Mouse (Mus musculus) liver, embryonic 15.5 days (tissue): ENCODE data around the gene Appl2. TPM values are rescaled to one million over a fixed set of nuclear protein-coding genes. Genes with fewer than 3 reads are reported as not detected.
A peak's percentile ranks its signal among the peaks of the same experiment; 100 is the strongest.

Source experiments
- ATAC-seq: fragments of 200-750 bp; cut with Nextera tagmentation; 2 replicates; pipeline ENCODE4 v1.8.0; 2017; ENCODE audit warnings: moderate number of reproducible peaks, mild to moderate bottlenecking, moderate library complexity; ENCODE audit not compliant: insufficient read depth
- H3K27ac ChIP-seq: fragments of 300-500 bp; sonication (generic); replicated peaks from 2 replicates; pipeline ENCODE4 v1.5.1; 2015; ENCODE audit warnings: mild to moderate bottlenecking, inconsistent platforms
- H3K27me3 ChIP-seq: fragments of 300-500 bp; sonication (generic); 2 replicates; pipeline ENCODE4 v1.6.1; 2015; ENCODE audit warnings: mild to moderate bottlenecking, inconsistent platforms
- H3K36me3 ChIP-seq: fragments of 300-500 bp; sonication (generic); replicated peaks from 2 replicates; pipeline ENCODE4 v1.6.1; 2015; ENCODE audit warnings: moderate library complexity, mild to moderate bottlenecking, inconsistent platforms
- H3K4me1 ChIP-seq: fragments of 300-500 bp; sonication (generic); replicated peaks from 2 replicates; pipeline ENCODE4 v1.6.1; 2015; ENCODE audit warnings: inconsistent platforms
- H3K4me2 ChIP-seq: fragments of 300-500 bp; sonication (generic); 2 replicates; pipeline ENCODE4 v1.6.1; 2015; ENCODE audit warnings: moderate library complexity, mild to moderate bottlenecking, inconsistent platforms
- H3K4me3 ChIP-seq: fragments of 300-500 bp; sonication (generic); replicated peaks from 2 replicates; pipeline ENCODE4 v1.5.1; 2015; ENCODE audit warnings: mild to moderate bottlenecking, inconsistent platforms
- H3K9ac ChIP-seq: fragments of 300-500 bp; sonication (generic); 2 replicates; pipeline ENCODE4 v1.6.1; 2015; ENCODE audit warnings: moderate library complexity, mild to moderate bottlenecking, inconsistent platforms
- H3K9me3 ChIP-seq: fragments of 300-500 bp; sonication (generic); replicated peaks from 2 replicates; pipeline ENCODE4 v1.6.1; 2016; ENCODE audit warnings: inconsistent platforms
- WGBS: fragments of 180-500 bp; shearing (Covaris S2); methylation state at CpG from one replicate; pipeline ENCODE4 v1.1.7; 2015; ENCODE audit warnings: mixed read lengths; ENCODE audit not compliant: insufficient replicate concordance; 5-methylcytosine and 5-hydroxymethylcytosine counted together
- polyA plus RNA-seq: library from polyadenylated mRNA; unstranded; fragments of >200 nt; fragmentation: Nextera tagmentation; extraction: Ambion mirVana; gene quantifications from 2 replicates; pipeline ENCODE4 v1.2.1, GENCODE M21; 2015

Appl2 gene
- polyA plus RNA-seq, 1 experiment from 2014 or later: 9.8 TPM

GRCm38 (mm10) chr10:83646351-83646885, 2.1 kb downstream of the Appl2 start:
- no peaks in the 10 kb centered on the region for H3K9me3 ChIP-seq
- peaks cover 46% of the 10 kb centered on the region for H3K27me3 ChIP-seq
- H3K36me3 ChIP-seq: no peaks in the 10 kb centered on the region
- H3K27ac ChIP-seq: peak overlapping the region; percentile 48; the same call in 1 of the 2 replicates
- H3K9ac ChIP-seq: no peak overlapping the region
- no peak overlapping the region for H3K4me2 ChIP-seq
- 45% methylated on average over 7 of the region's 7 CpGs for WGBS
- no peak for ATAC-seq
- H3K4me1 ChIP-seq: peaks cover 35% of the 10 kb centered on the region
- H3K4me3 ChIP-seq: no peak overlapping the region

GRCm38 (mm10) chr10:83645716-83645990, 2.9 kb downstream of the Appl2 start:
- H3K4me3 ChIP-seq: no peak overlapping the region
- H3K36me3 ChIP-seq: no peaks in the 10 kb centered on the region
- no peak overlapping the region for H3K9ac ChIP-seq
- peaks cover 35% of the 10 kb centered on the region for H3K4me1 ChIP-seq
- 0 out of 2 replicates have a peak overlapping the region, but pooled peaks have one; percentile 43 for H3K4me2 ChIP-seq
- WGBS: 61% methylated on average over 3 of the region's 3 CpGs
- H3K9me3 ChIP-seq: no peaks in the 10 kb centered on the region
- no peak for ATAC-seq
- H3K27me3 ChIP-seq: peaks cover 43% of the 10 kb centered on the region
- H3K27ac ChIP-seq: peak overlapping the region; percentile 48

GRCm38 (mm10) chr10:83644865-83645715, 3.4 kb downstream of the Appl2 start:
- H3K4me1 ChIP-seq: peaks cover 35% of the 10 kb centered on the region
- no peak overlapping the region for H3K4me3 ChIP-seq
- H3K9ac ChIP-seq: no peak overlapping the region
- H3K27me3 ChIP-seq: peaks cover 40% of the 10 kb centered on the region
- no peaks in the 10 kb centered on the region for H3K36me3 ChIP-seq
- WGBS: 21% methylated on average over 16 of the region's 16 CpGs
- peak; percentile 81 for ATAC-seq
- H3K4me2 ChIP-seq: peak overlapping the region; percentile 43
- H3K9me3 ChIP-seq: no peaks in the 10 kb centered on the region
- peak overlapping the region; percentile 48 for H3K27ac ChIP-seq

GRCm38 (mm10) chr10:83644167-83644566, 4.4 kb downstream of the Appl2 start:
- Histone ChIP-seq H3K27ac (no peak overlapping the region), H3K4me3 (no peak overlapping the region), H3K4me2 (peak overlapping the region; percentile 43; the same call in 1 of the 2 replicates), H3K36me3 (no peaks in the 10 kb centered on the region), H3K4me1 (peaks cover 35% of the 10 kb centered on the region), H3K9ac (no peak overlapping the region), H3K27me3 (peaks cover 32% of the 10 kb centered on the region), H3K9me3 (no peaks in the 10 kb centered on the region)
- no peak for ATAC-seq
- 39% methylated on average over 8 of the region's 8 CpGs for WGBS

- Histone ChIP-seq H3K9ac (no peak overlapping the region), H3K4me1 (peaks cover 34% of the 10 kb centered on the region), H3K27me3 (peaks cover 7% of the 10 kb centered on the region; the same call in 1 of the 2 replicates), H3K36me3 (no peaks in the 10 kb centered on the region), H3K4me2 (no peak overlapping the region), H3K4me3 (no peak overlapping the region), H3K9me3 (no peaks in the 10 kb centered on the region), H3K27ac (no peak overlapping the region)
- 56% methylated on average over 3 of the region's 3 CpGs for WGBS
- ATAC-seq: no peak
Measured at GRCm38 (mm10) chr10:83641641-83642040, 6.9 kb downstream of the Appl2 start.

GRCm38 (mm10) chr10:83639881-83640386, 8.6 kb downstream of the Appl2 start:
- Histone ChIP-seq H3K4me3 (no peak overlapping the region), H3K4me2 (no peak overlapping the region), H3K27ac (no peak overlapping the region), H3K4me1 (peaks cover 20% of the 10 kb centered on the region), H3K9me3 (no peaks in the 10 kb centered on the region), H3K36me3 (no peaks in the 10 kb centered on the region), H3K9ac (no peak overlapping the region), H3K27me3 (no peaks in the 10 kb centered on the region)
- WGBS: 71% methylated on average over 10 of the region's 10 CpGs
- no peak for ATAC-seq

- ATAC-seq: no peak
Measured at GRCm38 (mm10) chr10:83637295-83637694, 11.2 kb downstream of the Appl2 start.

GRCm38 (mm10) chr10:83636191-83636590, 12.3 kb downstream of the Appl2 start:
- no peaks in the 10 kb centered on the region for H3K27me3 ChIP-seq
- WGBS: 71% methylated on average over 2 of the region's 2 CpGs
- peak overlapping the region; percentile 35; the same call in 1 of the 2 replicates for H3K4me2 ChIP-seq
- no peaks in the 10 kb centered on the region for H3K36me3 ChIP-seq
- no peak overlapping the region for H3K9ac ChIP-seq
- H3K4me1 ChIP-seq: peaks cover 13% of the 10 kb centered on the region; the same call in 1 of the 2 replicates
- no peaks in the 10 kb centered on the region for H3K9me3 ChIP-seq
- 0 out of 2 replicates have a peak overlapping the region, but pooled peaks have one; percentile 34 for H3K27ac ChIP-seq
- no peak for ATAC-seq
- no peak overlapping the region for H3K4me3 ChIP-seq

More at GRCm38 (mm10) chr10:83637295-83637694, 11.2 kb downstream of the Appl2 start:
- 20% methylated on average over 6 of the region's 6 CpGs for WGBS
- Histone ChIP-seq H3K4me1 (peaks cover 13% of the 10 kb centered on the region; the same call in 1 of the 2 replicates), H3K4me3 (no peak overlapping the region), H3K9ac (no peak overlapping the region), H3K27ac (no peak overlapping the region), H3K36me3 (no peaks in the 10 kb centered on the region), H3K4me2 (no peak overlapping the region), H3K9me3 (no peaks in the 10 kb centered on the region), H3K27me3 (no peaks in the 10 kb centered on the region)

- ATAC-seq: no peak; the same call in 1 of the 2 replicates
- Histone ChIP-seq H3K27ac (no peak overlapping the region), H3K27me3 (no peaks in the 10 kb centered on the region), H3K36me3 (no peaks in the 10 kb centered on the region), H3K4me2 (no peak overlapping the region), H3K9me3 (no peaks in the 10 kb centered on the region), H3K4me1 (peaks cover 13% of the 10 kb centered on the region; the same call in 1 of the 2 replicates), H3K4me3 (no peak overlapping the region), H3K9ac (no peak overlapping the region)
- whole genome bisulfite sequencing: 3% methylated on average over 5 of the region's 5 CpGs
Measured at GRCm38 (mm10) chr10:83634461-83634860, 14.1 kb downstream of the Appl2 start.

- Histone ChIP-seq H3K4me2 (no peak overlapping the region), H3K4me1 (peaks cover 13% of the 10 kb centered on the region; the same call in 1 of the 2 replicates), H3K9me3 (no peaks in the 10 kb centered on the region), H3K27me3 (no peaks in the 10 kb centered on the region), H3K9ac (no peak overlapping the region), H3K4me3 (no peak overlapping the region), H3K36me3 (0 out of 2 replicates have a peak, but pooled peaks cover under 1% of the 10 kb centered on the region), H3K27ac (no peak overlapping the region)
- no peak for ATAC-seq
- WGBS: 69% methylated on average over 7 of the region's 7 CpGs
Measured at GRCm38 (mm10) chr10:83632806-83633374, 15.6 kb downstream of the Appl2 start.

GRCm38 (mm10) chr10:83631775-83632174, 16.8 kb downstream of the Appl2 start:
- Histone ChIP-seq H3K9ac (no peak overlapping the region), H3K27ac (no peak overlapping the region), H3K4me1 (peaks cover 10% of the 10 kb centered on the region; the same call in 1 of the 2 replicates), H3K27me3 (no peaks in the 10 kb centered on the region), H3K9me3 (no peaks in the 10 kb centered on the region), H3K36me3 (0 out of 2 replicates have a peak, but pooled peaks cover 5% of the 10 kb centered on the region), H3K4me2 (no peak overlapping the region), H3K4me3 (no peak overlapping the region)
- no peak for ATAC-seq
- WGBS: 62% methylated on average over 10 of the region's 10 CpGs
